Mouse (Mus musculus): ENCODE measurements around the gene Atp2b2. TPM values are rescaled to one million over a fixed set of nuclear protein-coding genes. Genes with fewer than 3 reads are reported as not detected.

The Atp2b2 gene
- total and polyA plus RNA-seq, 3 experiments: 0.04 TPM; not detected in 2

- Histone ChIP-seq H3K79me2 (ENCODE audit: control insufficient read depth, insufficient read depth, low read length, poor library complexity) (no peaks in the 10 kb centered on the region), H3K4me1 (ENCODE audit: control insufficient read depth in 1 of 2, insufficient read depth in 2 of 2, low read length in 2 of 2) (no peaks in the 10 kb centered on the region), H3K27ac (ENCODE audit: control insufficient read depth, low read depth, low read length) (no peak overlapping the region), H3K27me3 (ENCODE audit: control insufficient read depth in 1 of 2, insufficient read depth in 2 of 2, low read length in 2 of 2) (no peaks in the 10 kb centered on the region), H3K9ac (ENCODE audit: control insufficient read depth, low read depth, low read length, poor library complexity, severe bottlenecking) (no peak overlapping the region), H3K9me3 (replicated peaks; ENCODE audit: insufficient read depth, low read length) (no peaks in the 10 kb centered on the region), H3K36me3 (ENCODE audit: control insufficient read depth in 1 of 2, insufficient read depth in 2 of 2, low read length in 2 of 2) (no peaks in the 10 kb centered on the region), H3K4me3 (ENCODE audit: control insufficient read depth in 1 of 2, insufficient read depth in 1 of 2, low read depth in 2 of 2, low read length in 2 of 2) (no peak overlapping the region)
- no peak for DNase-seq (ENCODE audit: low read depth, low spot score)
- no peak for TF ChIP-seq TAL1 (IDR thresholded peaks at IDR 0.05; ENCODE audit: low read length)
- TF ChIP-seq MEF2A (IDR thresholded peaks at IDR 0.05; ENCODE audit: extremely low read depth, insufficient replicate concordance, low read depth, low read length, poor library complexity, severe bottlenecking): no peak
- no peak for TF ChIP-seq POLR2A (IDR thresholded peaks at IDR 0.05; ENCODE audit: control insufficient read depth in 1 of 2, insufficient read depth in 1 of 2, low read depth in 1 of 2, low read length in 2 of 2, poor library complexity in 1 of 2)
- no peak for TF ChIP-seq MAZ (IDR thresholded peaks at IDR 0.05; ENCODE audit: low read depth, low read length)
- no peak for TF ChIP-seq CTCF (IDR thresholded peaks at IDR 0.05 in 2 of 3, conservative IDR thresholded peaks at IDR 0.05 in 1 of 3; ENCODE audit: control insufficient read depth in 1 of 3, insufficient read depth in 1 of 3, low read depth in 2 of 3, low read length in 3 of 3, poor library complexity in 1 of 3, severe bottlenecking in 1 of 3)
- no peak for TF ChIP-seq UBTF (IDR thresholded peaks at IDR 0.05; ENCODE audit: borderline replicate concordance, insufficient read depth, low read depth, low read length)
- TF ChIP-seq KAT2A (conservative IDR thresholded peaks at IDR 0.05; ENCODE audit: low read depth, low read length): no peak
- no peak for TF ChIP-seq SMC3 (IDR thresholded peaks at IDR 0.05; ENCODE audit: low read depth, low read length)
- no peak for TF ChIP-seq MAX (IDR thresholded peaks at IDR 0.05; ENCODE audit: low read length)
- TF ChIP-seq POLR2AphosphoS5 (IDR thresholded peaks at IDR 0.05; ENCODE audit: borderline replicate concordance, low read depth, low read length): no peak
- no peak for TF ChIP-seq USF2 (IDR thresholded peaks at IDR 0.05; ENCODE audit: borderline replicate concordance in 1 of 2, insufficient read depth in 1 of 2, low read depth in 1 of 2, low read length in 2 of 2)
- TF ChIP-seq EP300 (IDR thresholded peaks at IDR 0.05; ENCODE audit: low read depth in 1 of 2, low read length in 2 of 2): no peak
- TF ChIP-seq RCOR1 (IDR thresholded peaks at IDR 0.05; ENCODE audit: low read depth, low read length): no peak
- TF ChIP-seq MYB (IDR thresholded peaks at IDR 0.05; ENCODE audit: low read depth, low read length): no peak
- TF ChIP-seq HCFC1 (IDR thresholded peaks at IDR 0.05; ENCODE audit: low read depth, low read length): no peak
- no peak for TF ChIP-seq NELFE (IDR thresholded peaks at IDR 0.05; ENCODE audit: low read depth, low read length)
- no peak for TF ChIP-seq CHD1 (IDR thresholded peaks at IDR 0.05; ENCODE audit: low read depth, low read length)
- TF ChIP-seq MXI1 (IDR thresholded peaks at IDR 0.05; ENCODE audit: low read depth, low read length): no peak
Observed at GRCm38 (mm10) chr6:113856095-113856646, 186.2 kb downstream of the Atp2b2 start.

- no peak overlapping the region for H3K9ac ChIP-seq (ENCODE audit: control insufficient read depth, low read depth, low read length, poor library complexity, severe bottlenecking)
- TF ChIP-seq TBP (IDR thresholded peaks at IDR 0.05; ENCODE audit: low read depth, low read length) (no peak), EP300 (IDR thresholded peaks at IDR 0.05; ENCODE audit: low read depth in 1 of 2, low read length in 2 of 2) (no peak), CHD2 (IDR thresholded peaks at IDR 0.05; ENCODE audit: low read length) (no peak), MYC (IDR thresholded peaks at IDR 0.05; ENCODE audit: low read depth, low read length) (no peak), HCFC1 (IDR thresholded peaks at IDR 0.05; ENCODE audit: low read depth, low read length) (no peak), RAD21 (IDR thresholded peaks at IDR 0.05; ENCODE audit: low read depth, low read length) (no peak), ETS1 (IDR thresholded peaks at IDR 0.05; ENCODE audit: low read depth, low read length) (no peak), ZNF384 (IDR thresholded peaks at IDR 0.05; ENCODE audit: low read depth, low read length) (no peak), POLR2AphosphoS2 (IDR thresholded peaks at IDR 0.05; ENCODE audit: low read length) (no peak), MEF2A (IDR thresholded peaks at IDR 0.05; ENCODE audit: extremely low read depth, insufficient replicate concordance, low read depth, low read length, poor library complexity, severe bottlenecking) (no peak), RCOR1 (IDR thresholded peaks at IDR 0.05; ENCODE audit: low read depth, low read length) (no peak), UBTF (IDR thresholded peaks at IDR 0.05; ENCODE audit: borderline replicate concordance, insufficient read depth, low read depth, low read length) (no peak), ZMIZ1 (IDR thresholded peaks at IDR 0.05; ENCODE audit: low read depth, low read length) (no peak), POLR2A (IDR thresholded peaks at IDR 0.05; ENCODE audit: control insufficient read depth in 1 of 2, insufficient read depth in 1 of 2, low read depth in 1 of 2, low read length in 2 of 2, poor library complexity in 1 of 2) (no peak), MAX (IDR thresholded peaks at IDR 0.05; ENCODE audit: low read length) (no peak), GATA1 (IDR thresholded peaks at IDR 0.05; ENCODE audit: low read depth, low read length) (no peak), MXI1 (IDR thresholded peaks at IDR 0.05; ENCODE audit: low read depth, low read length) (no peak), POLR2AphosphoS5 (IDR thresholded peaks at IDR 0.05; ENCODE audit: borderline replicate concordance, low read depth, low read length) (no peak), ELF1 (IDR thresholded peaks at IDR 0.05; ENCODE audit: low read depth, low read length) (no peak), MAZ (IDR thresholded peaks at IDR 0.05; ENCODE audit: low read depth, low read length) (no peak)
- no peaks in the 10 kb centered on the region for H3K79me2 ChIP-seq (ENCODE audit: control insufficient read depth, insufficient read depth, low read length, poor library complexity)
- H3K4me1 ChIP-seq (ENCODE audit: control insufficient read depth in 1 of 2, insufficient read depth in 2 of 2, low read length in 2 of 2): no peaks in the 10 kb centered on the region
- DNase-seq (ENCODE audit: low read depth, low spot score): no peak
- no peak overlapping the region for H3K4me3 ChIP-seq (ENCODE audit: control insufficient read depth in 1 of 2, insufficient read depth in 1 of 2, low read depth in 2 of 2, low read length in 2 of 2)
- no peak overlapping the region for H3K27ac ChIP-seq (ENCODE audit: control insufficient read depth, low read depth, low read length)
- H3K9me3 ChIP-seq (replicated peaks; ENCODE audit: insufficient read depth, low read length): no peaks in the 10 kb centered on the region
- H3K36me3 ChIP-seq (ENCODE audit: control insufficient read depth in 1 of 2, insufficient read depth in 2 of 2, low read length in 2 of 2): no peaks in the 10 kb centered on the region
- H3K27me3 ChIP-seq (ENCODE audit: control insufficient read depth in 1 of 2, insufficient read depth in 2 of 2, low read length in 2 of 2): no peaks in the 10 kb centered on the region
Observed at GRCm38 (mm10) chr6:113855581-113855980, 186.8 kb downstream of the Atp2b2 start.

All from MEL (cell line).